Mouse (Mus musculus) left cerebral cortex, adult 9 months (tissue): ENCODE measurements at regions not wholly inside any gene's neighbourhood (a gene's known extent, or its start where the extent isn't known, plus 50 kb on each side); places are given as distances from the start of the nearest gene placed in this dataset.

ENCODE experiments used
- DNase-seq, 2 experiments: peaks; one replicate each; pipeline ENCODE4 v3.0.0; 2022; ENCODE audit warnings: low spot score in 2 of 2

DNA sequence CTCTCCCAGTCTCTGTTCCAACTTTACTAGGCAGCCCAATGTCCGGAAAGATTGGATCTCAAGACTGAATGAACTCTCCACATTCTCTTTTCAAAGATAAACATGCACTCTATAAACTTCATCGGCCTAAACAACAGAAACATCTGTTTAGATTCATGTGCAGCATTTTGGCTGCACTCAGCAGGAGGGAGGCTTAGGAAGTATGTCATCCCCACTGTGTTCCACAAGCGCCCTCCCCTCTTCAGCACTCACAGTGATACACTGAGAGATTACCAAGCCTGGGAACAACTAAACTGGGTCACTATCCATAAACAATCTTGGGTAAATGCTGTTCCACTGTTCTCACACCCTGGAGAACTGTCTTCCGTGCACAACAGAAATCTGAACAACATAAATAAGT is 185.5 kb upstream of the Gm11114 start:
- DNase-seq: no peak

DNA sequence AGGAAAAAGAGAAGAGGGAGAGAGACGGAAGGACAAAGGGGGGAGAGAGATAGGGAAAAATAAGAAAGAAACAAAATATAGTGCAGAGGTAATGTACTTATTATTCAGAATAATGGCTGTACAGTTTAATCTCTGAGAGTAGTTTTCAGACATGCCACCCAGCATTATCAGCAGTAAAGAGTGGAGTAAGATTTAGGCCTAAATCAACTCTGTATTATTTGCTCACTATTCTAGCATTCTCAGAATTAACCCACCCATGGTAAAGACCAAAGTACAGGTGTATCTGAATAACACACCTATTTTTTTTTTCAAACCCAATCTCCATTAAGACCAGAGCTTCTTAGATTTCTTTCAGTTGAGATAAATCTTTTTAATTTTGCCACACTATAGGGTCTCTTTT is 177.7 kb upstream of the Gm11114 start:
- DNase-seq: no peak

DNA sequence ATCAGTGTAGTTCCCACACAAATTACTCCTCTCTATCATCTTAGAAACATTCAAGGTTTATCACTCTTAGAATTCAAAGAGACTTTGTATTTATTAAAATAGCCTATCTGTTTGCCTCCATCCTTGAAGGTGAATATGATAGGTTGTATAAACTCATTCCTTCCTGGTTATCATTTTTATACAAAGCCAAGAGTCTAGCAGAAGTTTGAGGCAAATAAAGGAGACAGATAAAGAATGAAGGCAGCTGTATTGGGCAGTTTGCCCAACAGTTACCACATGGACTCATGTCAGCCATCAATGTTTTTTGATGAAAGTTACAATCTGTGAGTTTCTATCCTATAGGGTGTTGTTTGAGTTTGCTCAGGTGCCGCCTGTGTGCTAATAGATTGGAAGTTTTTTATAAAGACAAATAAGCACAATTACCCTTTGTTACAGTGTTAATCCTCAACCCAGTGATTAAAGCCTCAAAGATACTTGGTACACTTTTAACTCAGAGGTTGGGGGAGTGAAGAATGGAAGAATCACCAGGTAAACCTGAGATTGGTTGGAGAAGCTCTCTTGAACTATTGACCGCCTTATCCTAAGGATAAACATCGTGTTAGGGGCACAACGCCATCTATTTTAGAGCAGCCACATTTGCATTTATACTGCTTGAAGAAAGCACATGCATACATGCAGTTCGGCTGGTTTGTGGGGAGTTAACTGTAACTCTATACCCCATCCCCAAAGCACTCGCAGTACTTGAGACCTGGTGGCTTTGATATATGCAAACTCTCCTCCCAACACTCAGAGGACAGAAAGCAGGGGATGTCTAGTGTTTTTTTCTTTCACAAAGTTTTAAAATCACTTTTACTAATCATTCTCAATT is 175.6 kb upstream of the Gm11114 start:
- DNase-seq: no peak

DNA sequence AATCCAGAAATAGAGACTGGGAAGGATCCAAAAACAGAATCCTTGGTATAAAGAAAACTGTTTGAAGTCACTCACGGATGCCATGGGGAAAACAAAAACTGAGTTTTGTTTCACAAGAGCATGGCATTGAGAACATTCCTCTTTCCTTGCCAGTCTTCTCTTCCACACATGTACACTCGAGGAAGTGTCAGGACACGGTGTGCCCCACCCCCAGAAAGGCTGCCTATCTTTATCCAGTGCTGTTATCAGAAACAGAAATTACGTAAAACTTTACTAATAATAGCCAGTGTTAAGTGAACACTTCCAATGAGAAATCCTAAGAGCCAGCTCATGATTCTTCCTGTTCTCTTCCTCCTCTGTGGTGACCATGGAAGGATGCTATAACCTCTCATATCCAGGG is 172.7 kb upstream of the Gm11114 start:
- DNase-seq: no peak

DNA sequence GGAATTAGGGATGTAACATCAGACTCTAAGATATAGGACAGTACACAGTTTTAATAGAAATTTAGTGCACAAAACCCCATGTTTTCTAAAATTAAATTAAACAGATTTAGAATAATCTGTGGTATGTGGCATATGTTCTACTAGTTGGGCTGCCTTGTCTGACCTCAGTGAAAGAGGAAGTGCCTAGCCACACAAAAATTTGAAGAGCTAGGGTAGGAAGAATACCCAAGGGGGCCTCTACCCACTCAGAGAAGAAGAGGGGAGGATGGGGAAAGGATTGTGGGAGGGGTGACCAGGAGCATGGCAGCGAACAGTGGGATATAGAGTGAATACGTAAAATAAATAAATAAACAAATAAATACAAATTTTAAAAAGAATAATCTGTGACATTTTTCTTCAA is 168.2 kb upstream of the Gm11114 start:
- no peak for DNase-seq

DNA sequence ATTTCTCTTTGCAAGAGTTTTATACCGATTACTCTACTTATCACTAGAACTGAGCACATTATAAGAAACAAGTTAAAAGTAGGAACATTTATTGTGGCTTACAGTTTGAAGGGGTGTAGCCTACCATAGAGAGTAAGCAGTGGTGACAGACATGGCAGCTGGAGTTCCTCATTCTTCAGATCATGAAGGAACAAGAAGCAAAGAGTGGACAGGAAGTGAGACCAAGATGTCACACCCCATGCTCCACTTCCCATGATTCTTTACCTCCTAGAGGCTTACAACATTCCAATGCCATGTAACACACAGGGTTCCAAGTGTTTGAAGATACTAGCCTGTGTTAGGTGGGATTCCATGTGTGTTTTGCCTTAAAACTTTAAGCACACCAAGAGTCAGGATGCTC is 146.9 kb upstream of the Gm11114 start:
- no peak for DNase-seq

DNA sequence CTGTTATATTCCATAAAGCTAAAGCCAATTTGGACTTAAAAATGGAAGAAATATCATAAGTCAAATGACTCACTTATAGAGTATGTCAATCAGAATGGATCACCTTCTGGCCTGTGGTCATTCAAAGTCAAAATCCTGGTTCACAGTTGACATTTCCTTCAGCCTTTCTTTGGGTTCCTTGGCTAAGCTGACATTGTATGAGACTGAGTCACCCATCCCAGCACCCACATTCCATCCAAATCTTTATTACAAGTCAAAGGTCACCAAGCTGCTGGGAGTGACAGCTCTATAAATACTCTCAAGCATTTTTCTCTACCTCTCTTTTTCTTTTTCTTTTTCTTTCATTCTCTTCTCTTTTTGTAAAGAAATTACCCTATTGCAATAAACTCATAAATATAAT is 145.3 kb upstream of the Gm11114 start:
- no peak for DNase-seq

DNA sequence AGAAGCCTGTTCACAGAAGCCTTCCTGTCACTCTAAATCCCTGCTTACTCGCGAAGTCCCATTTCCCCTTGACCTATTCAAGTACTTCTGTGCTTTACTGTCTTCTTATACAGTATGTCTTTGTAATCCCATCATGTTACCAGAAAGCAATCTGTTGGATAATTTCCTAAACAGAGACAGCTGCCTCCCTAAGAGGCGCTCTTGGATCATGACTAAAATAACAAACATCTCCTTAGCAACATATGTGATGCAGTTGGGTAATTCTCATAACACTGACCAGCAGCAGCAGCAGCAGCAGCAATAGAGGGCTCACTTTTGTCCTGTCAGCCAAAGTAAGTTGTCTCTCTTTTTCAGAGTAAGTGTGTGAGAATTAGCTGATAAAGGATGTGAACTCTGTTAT is 138.1 kb upstream of the Gm11114 start:
- DNase-seq: no peak

DNA sequence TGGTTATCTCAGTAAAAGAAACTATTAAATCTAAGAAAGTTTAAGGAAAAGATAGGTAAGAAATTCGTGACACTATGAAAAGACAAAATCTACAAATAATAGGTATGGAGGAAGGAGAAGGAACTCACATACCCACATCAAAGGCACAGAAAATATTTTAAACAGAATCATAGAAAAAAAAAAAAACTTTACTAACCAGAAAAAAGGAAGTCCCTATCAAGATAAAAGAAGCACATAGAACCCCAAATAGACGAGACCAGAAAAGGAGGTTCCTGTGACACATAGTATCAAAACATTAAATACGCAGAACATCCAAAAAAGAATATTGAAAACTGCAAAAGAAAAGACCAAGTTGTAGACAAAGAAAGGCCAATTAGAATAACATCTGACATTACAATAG is 111.4 kb upstream of the Gm11114 start:
- no peak for DNase-seq

DNA sequence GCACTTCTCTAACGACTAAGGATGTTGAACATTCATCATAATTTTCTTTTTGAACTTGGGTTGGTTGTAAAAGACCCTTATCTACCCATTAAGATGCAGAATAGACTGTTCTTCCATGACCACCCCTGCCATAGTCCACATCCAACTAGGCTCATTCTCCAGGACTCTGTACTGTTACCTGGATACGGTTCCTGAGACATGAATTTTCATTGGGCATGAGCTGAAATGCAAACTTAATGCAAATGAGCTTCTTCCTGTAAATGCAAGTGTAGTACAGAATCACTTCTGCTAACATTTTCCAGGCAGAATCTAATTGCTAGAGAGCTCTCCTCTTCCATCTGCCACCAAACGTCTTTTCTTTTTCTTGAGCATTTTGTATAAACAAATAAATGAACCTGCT is 87.7 kb upstream of the Gm11114 start:
- DNase-seq: no peak
